Mouse (Mus musculus) frontal cortex, postnatal 25 days (tissue): ENCODE data around the gene Gm20425.

Experiments used
- DNase-seq, 2 experiments: peaks; one replicate each; pipeline ENCODE4 v3.0.0; 2022; ENCODE audit warnings: low spot score in 2 of 2

The Gm20425 gene

DNA sequence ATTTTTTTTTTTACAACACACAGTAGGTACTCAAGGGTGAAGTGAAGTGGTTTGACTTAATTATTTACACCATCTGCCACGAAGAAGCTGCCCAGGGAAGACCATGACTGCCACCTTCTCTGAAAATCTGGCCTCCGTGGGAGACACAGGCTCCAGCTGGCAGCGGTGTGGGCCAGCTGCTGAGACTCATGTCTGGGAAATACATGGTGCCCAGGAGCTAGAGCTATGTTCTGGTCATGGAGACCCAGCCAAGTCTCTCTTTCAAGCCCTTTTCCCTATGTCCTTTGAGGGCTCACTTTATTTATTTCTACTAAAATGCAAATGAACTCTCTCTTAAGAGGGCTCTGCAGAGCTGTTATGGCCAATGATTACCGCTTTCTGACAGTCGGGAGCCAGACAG, 76.8 kb downstream of the Gm20425 start:
- DNase-seq = no peak

DNA sequence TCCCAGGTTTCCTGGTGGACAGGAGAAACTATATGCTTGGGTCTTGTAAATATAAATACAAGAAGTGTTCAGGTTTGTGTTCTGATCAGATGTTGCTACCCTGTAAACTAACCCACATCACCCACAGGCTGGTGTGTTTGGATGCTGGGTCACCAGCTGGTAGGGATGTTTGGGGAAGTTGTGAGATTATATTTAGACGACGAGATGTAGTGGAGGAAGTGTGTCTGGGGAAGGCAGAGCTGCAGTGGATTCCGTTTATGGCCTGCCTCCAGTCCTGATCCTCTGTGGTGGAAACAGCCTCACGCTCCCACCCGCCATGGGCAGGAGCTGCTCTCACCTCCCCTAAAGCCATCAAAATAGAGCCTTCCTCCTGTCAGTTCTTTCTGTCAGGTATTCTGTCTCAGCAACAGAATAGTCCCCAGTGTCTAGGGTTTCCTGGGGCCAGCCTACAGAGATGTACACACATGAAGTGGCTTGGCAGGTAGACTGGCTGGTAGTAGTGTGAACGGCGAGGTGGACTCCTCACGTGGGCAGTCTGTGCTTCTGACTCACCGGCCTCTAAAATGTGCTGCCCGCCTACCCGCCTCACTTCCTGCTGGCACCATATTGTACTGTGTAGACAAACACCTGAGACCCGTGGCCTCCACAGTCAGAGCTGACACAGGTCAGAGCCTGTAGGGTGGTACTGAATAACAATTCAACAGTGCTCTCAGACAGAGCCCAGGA, 80.9 kb downstream of the Gm20425 start:
- DNase-seq = no peak

DNA sequence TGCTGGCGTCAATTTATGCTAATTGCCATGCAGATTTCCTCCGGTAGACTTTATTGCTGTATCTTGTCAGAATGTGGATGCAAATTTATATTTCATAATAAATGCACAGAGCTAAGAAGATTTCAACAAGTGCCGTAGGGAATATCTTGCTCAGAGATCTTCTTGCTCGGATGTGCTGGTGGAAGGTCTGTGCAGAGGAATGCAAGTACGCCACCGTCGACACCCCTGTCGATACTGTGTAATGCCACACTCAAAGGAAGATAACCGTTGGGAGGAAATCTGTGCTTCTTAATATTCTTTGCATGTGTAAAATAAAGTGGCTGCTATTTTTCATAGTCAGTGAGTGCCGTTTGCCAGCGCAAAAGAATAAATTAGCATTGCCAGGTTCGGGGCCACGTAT, 83.0 kb downstream of the Gm20425 start:
- no peak for DNase-seq

DNA sequence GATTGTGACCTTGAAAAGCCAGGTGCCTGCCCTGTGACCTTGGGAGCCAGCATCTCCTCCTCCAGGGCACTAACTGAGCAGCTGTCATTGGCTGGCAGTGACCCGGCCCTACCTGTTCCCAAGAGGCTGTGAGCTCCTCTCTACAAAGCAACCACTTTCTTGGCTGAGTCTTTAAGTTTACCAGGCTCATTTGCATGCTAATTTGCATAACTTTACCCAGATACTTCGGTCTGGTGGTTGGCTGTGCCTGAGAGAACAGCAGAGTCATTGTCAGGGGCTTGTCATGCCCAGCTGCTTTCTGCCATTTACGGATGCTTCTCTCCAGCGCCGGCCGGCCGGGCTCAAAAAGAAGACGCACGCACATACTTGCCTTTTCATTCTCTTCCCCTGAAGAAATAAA, 83.4 kb downstream of the Gm20425 start:
- DNase-seq = no peak

DNA sequence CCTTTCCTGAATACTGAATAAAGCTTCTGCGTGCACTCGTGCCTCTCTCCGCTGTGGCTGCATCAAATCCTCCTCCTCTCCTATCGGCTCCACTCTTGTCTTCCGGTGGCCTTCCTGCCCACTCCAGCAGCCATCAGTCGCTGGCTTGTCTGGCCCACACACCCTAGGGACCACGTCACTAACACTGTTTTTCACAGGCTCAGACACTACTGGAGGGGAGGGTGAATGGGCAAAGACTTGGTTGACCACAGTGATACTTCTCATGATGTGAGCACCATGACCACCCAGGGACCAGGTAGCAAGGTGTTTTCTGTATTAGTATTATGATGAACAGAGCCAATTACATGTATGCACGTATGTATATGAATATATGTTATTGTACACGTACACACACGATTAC, 83.8 kb downstream of the Gm20425 start:
- no peak for DNase-seq

DNA sequence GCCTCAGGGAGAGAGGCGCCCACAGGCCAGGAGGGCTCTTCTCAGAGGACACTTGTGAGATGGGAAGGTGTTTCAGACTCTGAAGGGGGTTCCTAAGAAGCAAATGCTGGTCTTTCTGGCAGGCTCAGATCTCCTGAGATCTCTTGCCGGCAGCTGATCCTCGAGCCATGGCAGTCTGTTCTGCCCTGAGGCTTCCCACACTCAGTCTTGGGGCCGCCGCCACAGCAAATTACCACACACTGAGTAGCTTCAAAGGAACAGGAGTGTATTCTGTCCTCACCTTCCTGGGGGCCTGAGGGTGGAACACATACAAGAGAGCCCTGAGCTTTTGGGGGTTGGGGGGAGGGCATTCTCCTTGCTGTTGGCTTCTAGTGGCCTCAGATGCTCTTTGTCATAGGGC, 84.8 kb downstream of the Gm20425 start:
- DNase-seq = no peak

DNA sequence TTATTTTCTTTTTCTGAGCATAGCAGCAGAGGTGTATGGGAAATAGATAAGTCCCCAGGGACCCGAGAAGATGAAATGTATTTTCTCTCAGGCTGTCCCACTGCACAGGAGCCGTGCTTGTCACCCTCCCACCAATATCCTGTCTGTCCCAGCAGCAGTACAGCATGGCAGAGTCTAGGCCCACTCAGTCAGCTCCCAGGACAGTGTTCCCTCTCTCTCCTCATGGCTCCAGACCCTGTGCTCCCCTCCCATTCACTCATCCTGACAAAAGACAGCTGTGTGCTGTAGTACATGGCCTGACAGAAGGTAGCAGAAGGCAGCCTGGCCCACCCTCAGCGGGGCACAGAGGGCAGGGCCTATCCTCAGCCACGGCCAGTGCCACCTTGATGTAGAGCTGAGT, 86.2 kb downstream of the Gm20425 start:
- no peak for DNase-seq

DNA sequence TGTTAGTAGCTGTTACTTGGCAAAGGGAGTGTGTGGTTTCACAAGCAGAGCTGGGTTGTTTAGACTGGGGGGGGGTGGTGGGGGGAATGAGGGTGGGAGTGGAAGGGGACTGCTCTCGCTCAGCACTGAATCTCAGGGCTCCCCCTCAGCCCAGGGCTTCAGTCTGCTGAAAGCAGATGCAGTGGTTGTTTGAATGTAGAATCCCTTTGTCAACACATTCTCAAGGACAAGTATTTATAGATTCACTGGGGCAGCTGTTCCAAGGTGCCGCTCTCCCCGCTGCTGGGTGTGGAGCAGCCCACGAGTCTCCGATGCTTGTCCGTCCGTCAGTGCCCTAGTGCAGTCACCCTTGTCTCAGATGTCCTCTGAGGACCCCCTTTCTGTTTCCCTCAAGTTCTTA, 88.8 kb downstream of the Gm20425 start:
- no peak for DNase-seq

DNA sequence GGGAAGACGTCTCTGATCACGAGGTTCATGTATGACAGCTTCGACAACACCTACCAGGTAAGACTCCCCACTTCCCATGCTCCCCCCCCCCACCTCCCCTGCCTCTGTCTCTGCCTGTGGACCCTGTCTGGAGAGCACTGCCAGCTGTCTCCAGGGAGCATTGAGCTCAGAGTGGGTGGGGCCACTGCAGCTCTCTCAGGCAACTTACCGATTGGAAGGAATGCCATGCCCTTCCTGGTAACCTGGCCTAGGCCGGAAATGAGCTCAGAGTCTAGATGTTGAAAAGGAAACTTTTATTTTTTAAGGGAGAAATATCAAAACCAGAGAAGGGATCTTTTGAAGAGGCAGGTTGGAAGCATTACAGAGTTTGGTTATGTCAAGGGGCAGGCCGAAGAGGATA, 89.7 kb downstream of the Gm20425 start:
- no peak for DNase-seq
